Mouse (Mus musculus): ENCODE data around the gene Gm42791. TPM values are rescaled to one million over a fixed set of nuclear protein-coding genes. Genes with fewer than 3 reads are reported as not detected.

Gene Gm42791
- polyA plus RNA-seq, 1 experiment from 2014 or later, result 0.47 TPM

DNA sequence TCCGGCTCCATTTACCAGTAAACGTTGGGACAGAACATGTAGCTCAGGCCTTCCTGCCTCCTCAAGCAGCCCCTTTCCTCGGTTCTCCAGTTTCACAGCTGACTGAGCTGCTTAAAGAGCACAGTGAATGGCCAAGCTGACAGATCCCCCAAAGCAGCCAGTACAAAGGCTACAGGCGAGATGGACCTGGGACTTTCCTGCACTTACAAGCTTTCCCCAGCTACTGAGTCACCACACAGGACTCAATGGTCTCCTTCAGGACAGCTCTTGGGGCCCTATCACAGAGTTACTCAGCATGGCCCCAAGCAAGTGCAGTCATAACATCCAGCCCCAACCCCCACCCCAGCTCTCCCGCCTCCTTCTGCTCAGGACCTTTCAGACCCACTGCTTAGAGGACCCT is 99.9 kb downstream of the Gm42791 start:
- Histone ChIP-seq H3K4me1 (ENCODE audit: control insufficient read depth, insufficient read depth, low read length) (peaks cover 5% of the 10 kb centered on the region; the same call in 1 of the 2 replicates), H3K9me3 (ENCODE audit: control insufficient read depth, low read length) (peaks cover 3% of the 10 kb centered on the region; the same call in 1 of the 2 replicates), H3K36me3 (ENCODE audit: control insufficient read depth, insufficient read depth, low read length) (peaks cover 20% of the 10 kb centered on the region; the same call in 1 of the 2 replicates), H3K27ac (ENCODE audit: low read depth, low read length) (0 out of 2 replicates have a peak overlapping the region, but pooled peaks have one; percentile 38), H3K4me3 (ENCODE audit: low read length) (no peak overlapping the region), H3K9ac (ENCODE audit: low read depth, low read length) (no peak overlapping the region), H3K27me3 (ENCODE audit: control insufficient read depth, insufficient read depth, low read length) (no peaks in the 10 kb centered on the region), H3K4me2 (replicated peaks; ENCODE audit: low read depth, low read length) (no peak overlapping the region)
- ATAC-seq (ENCODE audit: low FRiP score, low TSS enrichment), result peak; percentile 56; the same call in 1 of the 2 replicates
- WGBS, result 33% methylated on average over 5 of the region's 5 CpGs

DNA sequence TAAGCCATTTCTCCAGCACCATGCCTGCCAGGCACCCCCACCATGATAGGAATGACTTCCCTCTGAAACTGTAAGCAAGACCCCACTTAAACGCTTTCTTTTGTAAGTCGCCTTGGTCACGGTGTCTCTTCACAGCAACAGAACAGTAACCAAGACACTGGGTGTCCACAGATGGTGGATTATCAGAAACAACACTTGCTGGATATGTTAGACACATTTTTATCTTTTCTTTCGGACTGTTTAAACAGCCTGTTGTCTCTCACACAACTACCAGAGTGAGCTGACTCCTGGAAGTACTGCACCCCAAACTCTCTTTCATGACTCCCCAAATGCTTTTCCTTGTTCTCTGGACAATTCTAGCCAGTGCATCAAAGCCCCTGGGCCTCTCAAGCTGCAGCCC is 104.7 kb downstream of the Gm42791 start:
- no peak overlapping the region for H3K4me2 ChIP-seq (replicated peaks; ENCODE audit: low read depth, low read length)
- WGBS, result 96% methylated on average over 4 of the region's 4 CpGs
- H3K36me3 ChIP-seq (ENCODE audit: control insufficient read depth, insufficient read depth, low read length), result peaks cover 23% of the 10 kb centered on the region; the same call in 1 of the 2 replicates
- H3K9ac ChIP-seq (ENCODE audit: low read depth, low read length), result no peak overlapping the region
- H3K27ac ChIP-seq (ENCODE audit: low read depth, low read length), result no peak overlapping the region
- ATAC-seq (ENCODE audit: low FRiP score, low TSS enrichment), result no peak
- no peaks in the 10 kb centered on the region for H3K27me3 ChIP-seq (ENCODE audit: control insufficient read depth, insufficient read depth, low read length)
- no peak overlapping the region for H3K4me3 ChIP-seq (ENCODE audit: low read length)
- H3K9me3 ChIP-seq (ENCODE audit: control insufficient read depth, low read length), result peaks cover 5% of the 10 kb centered on the region; the same call in 1 of the 2 replicates
- H3K4me1 ChIP-seq (ENCODE audit: control insufficient read depth, insufficient read depth, low read length), result peaks cover 5% of the 10 kb centered on the region; the same call in 1 of the 2 replicates

DNA sequence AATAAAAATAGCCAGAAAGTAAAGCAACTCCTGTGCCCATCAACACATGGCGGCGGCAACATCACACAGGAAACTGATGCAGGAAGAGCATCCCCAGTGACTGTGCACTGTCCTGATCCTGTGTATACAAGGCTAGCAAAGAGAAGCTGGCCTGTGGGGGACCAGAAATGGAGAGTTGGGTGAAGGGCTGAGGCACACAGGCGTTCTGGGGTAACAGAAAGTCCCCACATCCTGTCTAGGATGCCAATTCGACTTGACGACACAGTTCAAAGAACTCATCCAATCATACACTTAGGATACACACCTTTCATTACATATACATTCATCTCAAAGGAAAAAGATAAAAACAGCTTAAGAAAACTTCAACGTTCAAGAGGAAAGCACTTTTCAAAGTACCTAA is 106.9 kb downstream of the Gm42791 start:
- H3K27ac ChIP-seq (ENCODE audit: low read depth, low read length), result no peak overlapping the region
- H3K4me2 ChIP-seq (replicated peaks; ENCODE audit: low read depth, low read length), result no peak overlapping the region
- H3K27me3 ChIP-seq (ENCODE audit: control insufficient read depth, insufficient read depth, low read length), result no peaks in the 10 kb centered on the region
- H3K4me3 ChIP-seq (ENCODE audit: low read length), result no peak overlapping the region
- 90% methylated on average over 6 of the region's 6 CpGs for WGBS
- peaks cover 26% of the 10 kb centered on the region; the same call in 1 of the 2 replicates for H3K36me3 ChIP-seq (ENCODE audit: control insufficient read depth, insufficient read depth, low read length)
- ATAC-seq (ENCODE audit: low FRiP score, low TSS enrichment), result no peak
- no peak overlapping the region for H3K9ac ChIP-seq (ENCODE audit: low read depth, low read length)
- peaks cover 5% of the 10 kb centered on the region; the same call in 1 of the 2 replicates for H3K9me3 ChIP-seq (ENCODE audit: control insufficient read depth, low read length)
- no peaks in the 10 kb centered on the region for H3K4me1 ChIP-seq (ENCODE audit: control insufficient read depth, insufficient read depth, low read length)

DNA sequence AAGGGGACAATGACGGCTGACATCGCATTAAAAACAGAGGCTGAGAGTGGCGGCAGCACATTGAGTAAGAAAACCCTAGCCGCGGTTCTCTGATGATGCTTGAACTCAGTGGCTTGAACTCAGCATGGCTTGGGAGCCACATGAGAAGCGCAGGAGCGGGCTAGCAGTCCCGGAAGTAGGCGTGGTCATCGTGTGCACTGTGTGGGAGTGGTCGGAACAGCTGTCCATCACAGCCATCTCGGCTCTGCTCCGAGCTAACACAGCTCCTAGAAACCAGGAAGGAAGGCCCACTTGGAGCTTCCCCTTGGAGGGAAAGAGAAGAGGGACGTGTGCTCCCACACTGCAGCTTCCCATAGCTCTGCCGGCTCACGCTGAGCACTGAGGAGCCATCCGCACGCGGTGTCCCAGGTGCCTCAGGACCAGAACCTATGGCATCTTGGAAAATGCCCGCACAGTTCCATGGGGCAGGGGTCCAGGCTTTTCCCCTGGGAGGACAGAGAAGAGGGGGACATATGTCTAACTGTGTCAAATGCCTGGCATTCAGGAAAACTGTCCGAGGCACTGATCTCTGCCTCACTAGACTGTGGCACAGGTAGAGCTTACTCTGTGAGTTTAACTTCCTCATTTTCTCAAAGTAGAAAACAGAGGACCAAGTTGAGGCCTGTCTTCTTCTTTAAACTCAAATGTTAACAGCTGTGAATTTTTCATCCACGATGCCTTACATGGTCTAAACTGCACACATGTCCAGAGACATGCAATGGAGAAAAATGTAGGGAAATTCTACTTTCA is 108.9 kb downstream of the Gm42791 start:
- no peak overlapping the region for H3K9ac ChIP-seq (ENCODE audit: low read depth, low read length)
- H3K4me2 ChIP-seq (replicated peaks; ENCODE audit: low read depth, low read length), result peak overlapping the region; percentile 30
- no peak overlapping the region for H3K27ac ChIP-seq (ENCODE audit: low read depth, low read length)
- peak; percentile 97 for ATAC-seq (ENCODE audit: low FRiP score, low TSS enrichment)
- H3K4me3 ChIP-seq (ENCODE audit: low read length), result peak overlapping the region; percentile 14
- H3K9me3 ChIP-seq (ENCODE audit: control insufficient read depth, low read length), result peaks cover 5% of the 10 kb centered on the region; the same call in 1 of the 2 replicates
- H3K36me3 ChIP-seq (ENCODE audit: control insufficient read depth, insufficient read depth, low read length), result peaks cover 9% of the 10 kb centered on the region; the same call in 1 of the 2 replicates
- WGBS, result 34% methylated on average over 22 of the region's 22 CpGs
- no peaks in the 10 kb centered on the region for H3K4me1 ChIP-seq (ENCODE audit: control insufficient read depth, insufficient read depth, low read length)
- no peaks in the 10 kb centered on the region for H3K27me3 ChIP-seq (ENCODE audit: control insufficient read depth, insufficient read depth, low read length)

DNA sequence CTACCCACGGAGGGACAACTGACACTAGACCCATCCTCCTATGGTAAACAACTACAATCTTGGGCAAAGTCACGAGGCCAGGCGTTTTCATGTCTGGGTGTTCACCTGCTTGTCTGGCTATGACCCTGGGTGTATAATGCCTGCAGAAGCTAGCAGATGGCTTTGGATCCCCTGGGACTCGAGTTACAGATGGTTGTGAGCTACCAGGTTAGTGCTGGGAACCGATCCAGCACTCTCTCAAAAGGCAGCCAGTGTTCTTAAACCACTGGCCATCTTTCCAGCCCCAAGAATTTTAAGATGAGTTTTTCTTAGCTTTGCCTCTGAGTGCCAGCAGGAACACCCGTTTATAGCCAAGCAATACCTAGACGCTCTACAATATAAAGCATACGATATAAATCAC is 111.3 kb downstream of the Gm42791 start:
- 87% methylated on average over 8 of the region's 8 CpGs for WGBS
- Histone ChIP-seq H3K4me2 (replicated peaks; ENCODE audit: low read depth, low read length) (no peak overlapping the region), H3K27ac (ENCODE audit: low read depth, low read length) (no peak overlapping the region), H3K27me3 (ENCODE audit: control insufficient read depth, insufficient read depth, low read length) (no peaks in the 10 kb centered on the region), H3K4me1 (ENCODE audit: control insufficient read depth, insufficient read depth, low read length) (no peaks in the 10 kb centered on the region), H3K4me3 (ENCODE audit: low read length) (no peak overlapping the region), H3K9me3 (ENCODE audit: control insufficient read depth, low read length) (peaks cover 4% of the 10 kb centered on the region; the same call in 1 of the 2 replicates), H3K9ac (ENCODE audit: low read depth, low read length) (no peak overlapping the region), H3K36me3 (ENCODE audit: control insufficient read depth, insufficient read depth, low read length) (peaks cover 9% of the 10 kb centered on the region; the same call in 1 of the 2 replicates)
- ATAC-seq (ENCODE audit: low FRiP score, low TSS enrichment), result no peak

DNA sequence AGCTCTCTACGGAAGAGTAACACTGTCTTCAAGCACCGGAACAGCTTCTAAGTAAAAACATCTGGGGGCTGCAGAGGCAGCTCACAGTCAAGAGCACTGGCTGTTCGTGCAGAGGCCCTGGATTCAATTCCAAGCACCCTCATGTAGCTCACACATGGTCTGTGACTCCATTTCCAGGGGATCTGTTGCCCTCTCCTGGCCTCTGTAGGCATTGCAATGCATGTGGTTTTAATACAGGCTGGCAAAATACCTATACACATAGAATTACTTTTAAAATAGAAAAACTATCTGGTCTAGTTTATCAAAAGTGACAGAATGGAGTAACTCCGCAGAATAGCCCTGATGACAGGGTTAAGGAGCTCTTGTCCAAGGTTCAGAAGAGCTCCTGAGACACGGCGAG is 115.7 kb downstream of the Gm42791 start:
- peaks cover 11% of the 10 kb centered on the region; the same call in 1 of the 2 replicates for H3K36me3 ChIP-seq (ENCODE audit: control insufficient read depth, insufficient read depth, low read length)
- H3K4me1 ChIP-seq (ENCODE audit: control insufficient read depth, insufficient read depth, low read length), result no peaks in the 10 kb centered on the region
- H3K4me2 ChIP-seq (replicated peaks; ENCODE audit: low read depth, low read length), result no peak overlapping the region
- H3K9ac ChIP-seq (ENCODE audit: low read depth, low read length), result no peak overlapping the region
- no peak for ATAC-seq (ENCODE audit: low FRiP score, low TSS enrichment)
- H3K27me3 ChIP-seq (ENCODE audit: control insufficient read depth, insufficient read depth, low read length), result no peaks in the 10 kb centered on the region
- H3K4me3 ChIP-seq (ENCODE audit: low read length), result no peak overlapping the region
- 93% methylated on average over 6 of the region's 6 CpGs for WGBS
- peaks cover 4% of the 10 kb centered on the region; the same call in 1 of the 2 replicates for H3K9me3 ChIP-seq (ENCODE audit: control insufficient read depth, low read length)
- no peak overlapping the region for H3K27ac ChIP-seq (ENCODE audit: low read depth, low read length)

DNA sequence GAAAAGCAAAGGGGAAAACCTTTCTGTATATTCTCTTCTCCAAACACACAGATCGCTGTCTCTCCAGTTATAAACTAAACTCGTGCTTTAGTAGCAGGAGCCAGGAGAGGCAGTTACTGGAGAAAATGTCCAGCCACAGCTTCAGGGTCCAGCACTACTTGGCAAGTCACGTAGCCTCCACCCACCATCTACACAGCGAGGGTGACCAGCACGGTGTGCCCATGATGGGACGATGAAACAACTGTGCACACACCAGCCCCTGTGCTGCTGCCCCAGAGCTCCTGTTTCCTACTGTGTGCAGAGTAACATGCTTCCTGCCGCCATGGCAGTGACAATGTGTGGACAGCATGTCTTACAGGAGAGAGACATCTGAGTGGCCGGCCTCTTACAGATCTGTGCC is 121.8 kb downstream of the Gm42791 start:
- no peaks in the 10 kb centered on the region for H3K9me3 ChIP-seq (ENCODE audit: control insufficient read depth, low read length)
- peaks cover 3% of the 10 kb centered on the region; the same call in 1 of the 2 replicates for H3K36me3 ChIP-seq (ENCODE audit: control insufficient read depth, insufficient read depth, low read length)
- H3K27me3 ChIP-seq (ENCODE audit: control insufficient read depth, insufficient read depth, low read length), result no peaks in the 10 kb centered on the region
- H3K4me1 ChIP-seq (ENCODE audit: control insufficient read depth, insufficient read depth, low read length), result no peaks in the 10 kb centered on the region
- H3K4me3 ChIP-seq (ENCODE audit: low read length), result no peak overlapping the region
- H3K27ac ChIP-seq (ENCODE audit: low read depth, low read length), result no peak overlapping the region
- 93% methylated on average over 8 of the region's 8 CpGs for WGBS
- no peak overlapping the region for H3K4me2 ChIP-seq (replicated peaks; ENCODE audit: low read depth, low read length)
- no peak overlapping the region for H3K9ac ChIP-seq (ENCODE audit: low read depth, low read length)
- ATAC-seq (ENCODE audit: low FRiP score, low TSS enrichment), result no peak

DNA sequence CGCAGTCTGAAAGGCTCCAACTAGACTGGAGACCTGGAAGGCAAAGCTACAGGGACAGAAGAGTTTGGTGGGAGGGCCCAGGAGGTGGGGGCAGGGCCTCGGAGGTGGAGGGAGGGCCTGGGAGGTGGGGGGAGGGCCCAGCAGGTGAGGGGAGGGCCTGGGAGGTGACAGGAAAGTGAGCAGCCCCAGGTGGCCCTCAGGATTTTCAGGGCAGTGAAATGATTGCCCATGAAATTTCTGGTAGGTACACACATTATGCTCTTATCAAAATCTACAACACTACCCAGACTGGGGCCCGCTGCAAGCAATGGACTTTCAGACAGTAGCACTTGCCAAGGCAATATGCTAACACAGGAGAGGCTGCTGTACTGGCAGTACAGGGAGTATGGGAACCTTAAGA is 125.4 kb downstream of the Gm42791 start:
- H3K9ac ChIP-seq (ENCODE audit: low read depth, low read length), result no peak overlapping the region
- H3K27me3 ChIP-seq (ENCODE audit: control insufficient read depth, insufficient read depth, low read length), result no peaks in the 10 kb centered on the region
- H3K4me2 ChIP-seq (replicated peaks; ENCODE audit: low read depth, low read length), result no peak overlapping the region
- H3K36me3 ChIP-seq (ENCODE audit: control insufficient read depth, insufficient read depth, low read length), result no peaks in the 10 kb centered on the region
- H3K27ac ChIP-seq (ENCODE audit: low read depth, low read length), result no peak overlapping the region
- no peaks in the 10 kb centered on the region for H3K4me1 ChIP-seq (ENCODE audit: control insufficient read depth, insufficient read depth, low read length)
- no peak for ATAC-seq (ENCODE audit: low FRiP score, low TSS enrichment)
- WGBS, result 37% methylated on average over 3 of the region's 3 CpGs
- no peak overlapping the region for H3K4me3 ChIP-seq (ENCODE audit: low read length)
- no peaks in the 10 kb centered on the region for H3K9me3 ChIP-seq (ENCODE audit: control insufficient read depth, low read length)

DNA sequence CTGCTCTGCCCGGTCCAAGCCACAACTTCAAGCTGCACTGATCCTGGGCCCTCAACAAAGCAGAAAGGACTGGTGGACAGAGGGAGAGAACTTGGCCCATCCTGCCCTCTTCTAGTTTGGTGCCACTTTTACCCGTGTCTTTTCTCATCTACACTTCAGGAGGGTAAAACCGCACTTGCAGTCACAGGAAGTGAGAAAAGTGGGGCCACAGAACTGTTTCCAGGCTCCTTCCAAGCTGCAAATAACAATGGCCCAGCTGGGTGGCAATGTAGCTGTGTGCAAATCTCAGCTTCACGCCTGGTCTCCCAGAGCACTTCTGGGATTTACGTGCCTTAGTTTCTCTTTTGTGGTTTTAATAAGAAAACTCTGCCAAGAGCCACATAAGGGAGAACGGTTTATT is 127.2 kb downstream of the Gm42791 start:
- Histone ChIP-seq H3K27me3 (ENCODE audit: control insufficient read depth, insufficient read depth, low read length) (no peaks in the 10 kb centered on the region), H3K4me1 (ENCODE audit: control insufficient read depth, insufficient read depth, low read length) (no peaks in the 10 kb centered on the region), H3K4me3 (ENCODE audit: low read length) (no peak overlapping the region), H3K9me3 (ENCODE audit: control insufficient read depth, low read length) (no peaks in the 10 kb centered on the region), H3K4me2 (replicated peaks; ENCODE audit: low read depth, low read length) (no peak overlapping the region), H3K9ac (ENCODE audit: low read depth, low read length) (no peak overlapping the region), H3K36me3 (ENCODE audit: control insufficient read depth, insufficient read depth, low read length) (no peaks in the 10 kb centered on the region), H3K27ac (ENCODE audit: low read depth, low read length) (no peak overlapping the region)
- 83% methylated on average over 6 of the region's 6 CpGs for WGBS
- no peak for ATAC-seq (ENCODE audit: low FRiP score, low TSS enrichment)
